Mouse (Mus musculus) hindbrain, embryonic 15.5 days (tissue): ENCODE data around the gene Kcnab1. TPM values are rescaled to one million over a fixed set of nuclear protein-coding genes. Genes with fewer than 3 reads are reported as not detected.

Source experiments
- ATAC-seq: fragments of 200-750 bp; cut with Nextera tagmentation; 2 replicates; pipeline ENCODE4 v1.8.0; 2017; ENCODE audit warnings: low read depth, moderate number of reproducible peaks, moderate TSS enrichment; ENCODE audit not compliant: low FRiP score
- H3K27ac ChIP-seq: fragments of 300-500 bp; sonication (generic); replicated peaks from 2 replicates; pipeline ENCODE4 v1.5.1; 2015; ENCODE audit warnings: mild to moderate bottlenecking, inconsistent platforms
- H3K27me3 ChIP-seq: fragments of 300-500 bp; sonication (generic); 2 replicates; pipeline ENCODE4 v1.6.1; 2015; ENCODE audit warnings: control low read depth, inconsistent platforms
- H3K36me3 ChIP-seq: fragments of 300-500 bp; sonication (generic); 2 replicates; pipeline ENCODE4 v1.6.1; 2015; ENCODE audit warnings: control low read depth, inconsistent platforms
- H3K4me1 ChIP-seq: fragments of 300-500 bp; sonication (generic); replicated peaks from 2 replicates; pipeline ENCODE4 v1.6.1; 2015; ENCODE audit warnings: control low read depth, inconsistent platforms
- H3K4me2 ChIP-seq: fragments of 300-500 bp; sonication (generic); 2 replicates; pipeline ENCODE4 v1.6.1; 2015; ENCODE audit warnings: moderate library complexity, mild to moderate bottlenecking, inconsistent platforms
- H3K4me3 ChIP-seq: fragments of 300-500 bp; sonication (generic); 2 replicates; pipeline ENCODE4 v1.5.1; 2015; ENCODE audit warnings: mild to moderate bottlenecking, inconsistent platforms
- H3K9ac ChIP-seq: fragments of 300-500 bp; sonication (generic); 2 replicates; pipeline ENCODE4 v1.6.1; 2015; ENCODE audit warnings: inconsistent platforms
- H3K9me3 ChIP-seq: fragments of 300-500 bp; sonication (generic); 2 replicates; pipeline ENCODE4 v1.6.1; 2016; ENCODE audit warnings: control low read depth, inconsistent platforms
- WGBS: fragments of 180-500 bp; shearing (Covaris S2); methylation state at CpG from one replicate; pipeline ENCODE4 v1.1.7; 2015; 5-methylcytosine and 5-hydroxymethylcytosine counted together
- polyA plus RNA-seq: library from polyadenylated mRNA; unstranded; fragments of >200 nt; fragmentation: Nextera tagmentation; extraction: Ambion mirVana; gene quantifications from 2 replicates; pipeline ENCODE4 v1.2.1, GENCODE M21; 2015

Kcnab1 gene
- polyA plus RNA-seq, 1 experiment from 2014 or later: 9.6 TPM

DNA sequence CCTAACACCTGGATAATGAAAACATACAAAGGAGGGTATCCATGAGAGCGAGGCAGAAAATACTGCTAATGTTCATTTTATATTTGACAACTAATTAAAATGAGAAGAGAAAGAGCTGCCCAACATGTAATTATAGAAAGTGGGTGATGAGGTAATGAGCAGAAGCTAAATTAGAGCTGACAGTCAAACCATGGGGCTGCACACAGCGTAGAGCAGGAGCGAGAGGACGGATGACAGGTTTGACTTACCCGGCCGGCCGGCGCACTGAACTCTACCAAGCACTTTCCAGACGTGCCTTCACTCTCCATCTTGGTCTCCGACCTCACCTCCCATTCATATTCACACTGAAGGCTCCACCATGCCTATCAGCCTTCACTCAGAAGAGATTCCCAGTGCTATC lies 168.6 kb downstream of the Kcnab1 start:
- Histone ChIP-seq H3K27ac (no peak overlapping the region), H3K9ac (no peak overlapping the region), H3K36me3 (no peaks in the 10 kb centered on the region), H3K9me3 (no peaks in the 10 kb centered on the region), H3K4me3 (no peak overlapping the region), H3K4me1 (no peaks in the 10 kb centered on the region), H3K27me3 (no peaks in the 10 kb centered on the region), H3K4me2 (no peak overlapping the region)
- WGBS: 90% methylated on average over 10 of the region's 10 CpGs
- no peak for ATAC-seq

GRCm38 (mm10) chr3:65283366-65283765 lies 174.2 kb downstream of the Kcnab1 start:
- H3K4me2 ChIP-seq: no peak overlapping the region
- H3K9me3 ChIP-seq: no peaks in the 10 kb centered on the region
- no peaks in the 10 kb centered on the region for H3K4me1 ChIP-seq
- H3K27me3 ChIP-seq: no peaks in the 10 kb centered on the region
- no peaks in the 10 kb centered on the region for H3K36me3 ChIP-seq
- WGBS: 93% methylated on average over 2 of the region's 2 CpGs
- H3K4me3 ChIP-seq: no peak overlapping the region
- H3K9ac ChIP-seq: no peak overlapping the region
- no peak overlapping the region for H3K27ac ChIP-seq
- no peak for ATAC-seq

GRCm38 (mm10) chr3:65288994-65289393 lies 179.8 kb downstream of the Kcnab1 start:
- ATAC-seq: no peak
- Histone ChIP-seq H3K4me2 (no peak overlapping the region), H3K27me3 (no peaks in the 10 kb centered on the region), H3K27ac (no peak overlapping the region), H3K9me3 (no peaks in the 10 kb centered on the region), H3K9ac (no peak overlapping the region), H3K4me3 (no peak overlapping the region), H3K4me1 (no peaks in the 10 kb centered on the region), H3K36me3 (no peaks in the 10 kb centered on the region)
- WGBS: 84% methylated on average over 2 of the region's 2 CpGs

DNA sequence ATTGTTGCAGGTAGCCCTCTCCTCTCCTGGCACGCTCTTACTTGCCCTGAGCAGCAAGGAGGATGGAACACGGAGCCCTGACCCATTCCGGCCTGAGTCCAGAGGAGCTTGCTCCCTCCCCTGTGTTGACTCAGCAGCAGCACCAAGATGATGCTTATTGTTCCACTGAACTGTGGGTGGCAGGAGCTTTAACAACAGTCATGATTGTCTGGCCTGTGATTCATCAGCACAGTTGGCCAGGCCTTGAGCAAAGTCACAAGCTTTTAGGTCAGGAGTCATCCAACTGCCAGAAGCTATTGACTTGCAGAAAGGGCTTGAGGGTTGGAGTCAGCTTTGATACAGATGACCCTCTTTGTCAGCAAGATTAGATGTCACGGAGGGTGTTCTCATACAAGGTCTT lies 187.8 kb downstream of the Kcnab1 start:
- Histone ChIP-seq H3K36me3 (no peaks in the 10 kb centered on the region), H3K27ac (no peak overlapping the region), H3K27me3 (no peaks in the 10 kb centered on the region), H3K9me3 (no peaks in the 10 kb centered on the region), H3K4me3 (no peak overlapping the region), H3K9ac (no peak overlapping the region), H3K4me1 (no peaks in the 10 kb centered on the region), H3K4me2 (no peak overlapping the region)
- 26% methylated on average over 4 of the region's 4 CpGs for WGBS
- no peak for ATAC-seq

GRCm38 (mm10) chr3:65299205-65299604 lies 190.0 kb downstream of the Kcnab1 start:
- no peaks in the 10 kb centered on the region for H3K9me3 ChIP-seq
- no peaks in the 10 kb centered on the region for H3K27me3 ChIP-seq
- H3K27ac ChIP-seq: no peak overlapping the region
- H3K36me3 ChIP-seq: no peaks in the 10 kb centered on the region
- ATAC-seq: no peak
- no peaks in the 10 kb centered on the region for H3K4me1 ChIP-seq
- no peak overlapping the region for H3K4me3 ChIP-seq
- 73% methylated on average over 4 of the region's 4 CpGs for WGBS
- H3K9ac ChIP-seq: no peak overlapping the region
- H3K4me2 ChIP-seq: no peak overlapping the region

DNA sequence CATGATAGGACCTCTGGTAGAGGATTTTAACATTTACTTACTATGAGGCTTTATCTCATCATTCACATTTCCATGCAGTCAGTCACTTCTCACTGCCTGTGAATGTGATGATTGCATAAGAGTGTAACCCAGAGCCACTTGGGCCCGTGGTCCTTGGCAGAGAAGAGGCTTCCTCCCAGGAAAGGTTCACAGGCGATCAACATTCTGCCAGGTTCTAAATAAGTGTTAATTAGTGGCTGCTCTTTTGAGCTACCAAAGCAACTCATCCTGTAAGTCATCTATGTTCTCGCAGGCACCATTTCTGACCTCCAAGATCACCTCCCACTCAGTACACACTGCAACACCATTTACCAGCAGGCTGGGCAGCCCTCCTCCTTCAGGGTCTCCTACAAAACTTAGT lies 192.3 kb downstream of the Kcnab1 start:
- no peaks in the 10 kb centered on the region for H3K4me1 ChIP-seq
- 76% methylated on average over 3 of the region's 3 CpGs for WGBS
- no peaks in the 10 kb centered on the region for H3K27me3 ChIP-seq
- no peak overlapping the region for H3K4me3 ChIP-seq
- H3K9me3 ChIP-seq: no peaks in the 10 kb centered on the region
- H3K36me3 ChIP-seq: no peaks in the 10 kb centered on the region
- H3K4me2 ChIP-seq: no peak overlapping the region
- no peak for ATAC-seq
- H3K27ac ChIP-seq: no peak overlapping the region
- H3K9ac ChIP-seq: no peak overlapping the region

- Histone ChIP-seq H3K4me3 (no peak overlapping the region), H3K36me3 (no peaks in the 10 kb centered on the region), H3K4me2 (no peak overlapping the region), H3K9me3 (no peaks in the 10 kb centered on the region), H3K27ac (no peak overlapping the region), H3K9ac (no peak overlapping the region), H3K27me3 (no peaks in the 10 kb centered on the region), H3K4me1 (no peaks in the 10 kb centered on the region)
- ATAC-seq: no peak
- 10% methylated on average over 5 of the region's 5 CpGs for WGBS
Observed at GRCm38 (mm10) chr3:65302559-65302958, 193.4 kb downstream of the Kcnab1 start.

GRCm38 (mm10) chr3:65315837-65316236 lies 206.7 kb downstream of the Kcnab1 start:
- Histone ChIP-seq H3K9ac (no peak overlapping the region), H3K4me3 (no peak overlapping the region), H3K4me2 (no peak overlapping the region), H3K27me3 (no peaks in the 10 kb centered on the region), H3K9me3 (no peaks in the 10 kb centered on the region), H3K36me3 (no peaks in the 10 kb centered on the region), H3K4me1 (no peaks in the 10 kb centered on the region), H3K27ac (no peak overlapping the region)
- ATAC-seq: no peak
- 65% methylated on average over 6 of the region's 6 CpGs for WGBS

DNA sequence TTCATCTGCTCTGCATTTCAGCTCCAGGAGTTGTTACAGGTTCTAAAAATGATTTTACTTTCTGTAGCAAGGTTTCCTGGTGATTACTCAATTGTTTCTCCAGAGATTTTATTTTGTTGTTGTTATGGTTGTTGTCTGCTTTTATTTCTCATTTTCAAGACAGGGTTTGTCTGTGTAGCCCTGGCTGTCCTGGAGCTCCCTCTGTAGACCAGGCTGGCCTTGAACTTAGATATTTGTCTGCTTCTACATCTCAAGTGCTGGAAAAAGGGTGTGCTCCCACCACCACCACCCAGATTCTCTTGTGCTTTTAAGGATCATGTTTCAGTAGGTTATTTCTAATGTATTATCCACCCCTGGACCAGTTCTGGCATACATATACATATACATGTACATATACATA lies 207.6 kb downstream of the Kcnab1 start:
- Histone ChIP-seq H3K27me3 (no peaks in the 10 kb centered on the region), H3K4me2 (no peak overlapping the region), H3K27ac (no peak overlapping the region), H3K9me3 (no peaks in the 10 kb centered on the region), H3K36me3 (no peaks in the 10 kb centered on the region), H3K9ac (no peak overlapping the region), H3K4me1 (no peaks in the 10 kb centered on the region), H3K4me3 (no peak overlapping the region)
- ATAC-seq: no peak

DNA sequence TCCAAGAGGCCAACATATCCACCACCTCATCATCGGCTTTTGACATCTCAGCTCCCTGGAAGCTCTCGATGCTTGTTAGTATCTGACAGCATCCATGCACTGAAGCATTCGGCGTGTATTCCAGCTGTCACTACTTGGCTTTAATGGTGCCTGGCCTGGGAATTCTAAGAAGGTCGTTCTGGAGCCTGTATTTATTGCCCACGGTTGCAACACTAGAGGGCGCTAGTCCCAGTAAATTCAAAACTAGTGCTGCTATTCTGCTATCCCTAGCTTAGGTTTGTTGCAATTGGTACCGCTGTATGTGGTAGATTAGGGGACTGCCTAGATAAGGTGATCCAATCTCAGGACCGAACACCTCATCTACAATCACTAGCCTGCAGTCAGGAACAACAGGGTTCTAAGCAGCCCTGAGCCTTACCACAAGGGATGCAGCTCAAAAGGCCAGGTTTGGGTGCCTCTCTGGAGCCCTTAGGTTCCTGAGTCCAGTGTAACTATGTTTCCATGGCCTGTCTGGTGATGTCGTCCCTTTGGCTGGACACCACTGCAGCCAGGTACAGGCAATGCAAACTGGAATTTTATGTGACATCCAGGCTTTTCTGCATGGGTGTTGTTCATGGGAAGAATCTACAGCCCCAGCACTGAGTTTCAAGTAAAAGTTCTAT lies 208.8 kb downstream of the Kcnab1 start:
- no peak for ATAC-seq
- Histone ChIP-seq H3K4me3 (no peak overlapping the region), H3K9me3 (no peaks in the 10 kb centered on the region), H3K9ac (no peak overlapping the region), H3K27me3 (no peaks in the 10 kb centered on the region), H3K27ac (no peak overlapping the region), H3K36me3 (no peaks in the 10 kb centered on the region), H3K4me1 (0 out of 2 replicates have a peak, but pooled peaks cover 4% of the 10 kb centered on the region), H3K4me2 (no peak overlapping the region)
- 40% methylated on average over 10 of the region's 10 CpGs for WGBS

GRCm38 (mm10) chr3:65319248-65320008 lies 210.2 kb downstream of the Kcnab1 start:
- Histone ChIP-seq H3K9me3 (no peaks in the 10 kb centered on the region), H3K4me2 (no peak overlapping the region), H3K9ac (no peak overlapping the region), H3K27me3 (no peaks in the 10 kb centered on the region), H3K4me3 (no peak overlapping the region), H3K27ac (no peak overlapping the region), H3K36me3 (no peaks in the 10 kb centered on the region), H3K4me1 (0 out of 2 replicates have a peak, but pooled peaks cover 4% of the 10 kb centered on the region)
- 75% methylated on average over 7 of the region's 7 CpGs for WGBS
- no peak for ATAC-seq

GRCm38 (mm10) chr3:65320990-65321389 lies 211.8 kb downstream of the Kcnab1 start:
- H3K36me3 ChIP-seq: no peaks in the 10 kb centered on the region
- H3K9me3 ChIP-seq: no peaks in the 10 kb centered on the region
- H3K4me1 ChIP-seq: 0 out of 2 replicates have a peak, but pooled peaks cover 4% of the 10 kb centered on the region
- H3K9ac ChIP-seq: no peak overlapping the region
- no peak overlapping the region for H3K4me3 ChIP-seq
- WGBS: 93% methylated on average over 4 of the region's 4 CpGs
- no peak overlapping the region for H3K27ac ChIP-seq
- no peak for ATAC-seq
- no peaks in the 10 kb centered on the region for H3K27me3 ChIP-seq
- H3K4me2 ChIP-seq: no peak overlapping the region
